Mouse (Mus musculus) neural tube, embryonic 13.5 days (tissue): ENCODE measurements around the gene Smap1. TPM values are rescaled to one million over a fixed set of nuclear protein-coding genes. Genes with fewer than 3 reads are reported as not detected.
"Not testable (repeated sequence)": the region's sequence is repeated elsewhere in the genome, so short reads cannot be mapped to it uniquely, and the experiment has no call there.

Experiments used
- ATAC-seq: fragments of 200-750 bp; cut with Nextera tagmentation; 2 replicates; pipeline ENCODE4 v1.8.0; 2017; ENCODE audit warnings: low read depth, mild to moderate bottlenecking, moderate TSS enrichment, moderate library complexity
- H3K27ac ChIP-seq: fragments of 300-500 bp; sonication (generic); replicated peaks from 2 replicates; pipeline ENCODE4 v1.5.1; 2015; ENCODE audit warnings: moderate library complexity, mild to moderate bottlenecking, inconsistent platforms
- H3K27me3 ChIP-seq: fragments of 300-500 bp; sonication (generic); 2 replicates; pipeline ENCODE4 v1.6.1; 2015; ENCODE audit warnings: mild to moderate bottlenecking, inconsistent platforms
- H3K36me3 ChIP-seq: fragments of 300-500 bp; sonication (generic); 2 replicates; pipeline ENCODE4 v1.6.1; 2015; ENCODE audit warnings: mild to moderate bottlenecking, inconsistent platforms
- H3K4me1 ChIP-seq: fragments of 300-500 bp; sonication (generic); replicated peaks from 2 replicates; pipeline ENCODE4 v1.6.1; 2015; ENCODE audit warnings: inconsistent platforms
- H3K4me2 ChIP-seq: fragments of 300-500 bp; sonication (generic); 2 replicates; pipeline ENCODE4 v1.6.1; 2015; ENCODE audit warnings: inconsistent platforms, mild to moderate bottlenecking, moderate library complexity
- H3K4me3 ChIP-seq: fragments of 300-500 bp; sonication (generic); 2 replicates; pipeline ENCODE4 v1.5.1; 2015; ENCODE audit warnings: mild to moderate bottlenecking, inconsistent platforms
- H3K9ac ChIP-seq: fragments of 300-500 bp; sonication (generic); 2 replicates; pipeline ENCODE4 v1.6.1; 2015; ENCODE audit warnings: moderate library complexity, mild to moderate bottlenecking, inconsistent platforms
- H3K9me3 ChIP-seq: fragments of 300-500 bp; sonication (generic); 2 replicates; pipeline ENCODE4 v1.6.1; 2016; ENCODE audit warnings: inconsistent platforms
- WGBS: fragments of 180-500 bp; shearing (Covaris S2); methylation state at CpG from one replicate; pipeline ENCODE4 v1.1.7; 2015; 5-methylcytosine and 5-hydroxymethylcytosine counted together
- polyA plus RNA-seq: library from polyadenylated mRNA; unstranded; fragments of >200 nt; fragmentation: Nextera tagmentation; extraction: Ambion mirVana; gene quantifications from 2 replicates; pipeline ENCODE4 v1.2.1, GENCODE M21; 2015

The Smap1 gene
- polyA plus RNA-seq, result 95.6 and 95.8 TPM in 2 replicates

DNA sequence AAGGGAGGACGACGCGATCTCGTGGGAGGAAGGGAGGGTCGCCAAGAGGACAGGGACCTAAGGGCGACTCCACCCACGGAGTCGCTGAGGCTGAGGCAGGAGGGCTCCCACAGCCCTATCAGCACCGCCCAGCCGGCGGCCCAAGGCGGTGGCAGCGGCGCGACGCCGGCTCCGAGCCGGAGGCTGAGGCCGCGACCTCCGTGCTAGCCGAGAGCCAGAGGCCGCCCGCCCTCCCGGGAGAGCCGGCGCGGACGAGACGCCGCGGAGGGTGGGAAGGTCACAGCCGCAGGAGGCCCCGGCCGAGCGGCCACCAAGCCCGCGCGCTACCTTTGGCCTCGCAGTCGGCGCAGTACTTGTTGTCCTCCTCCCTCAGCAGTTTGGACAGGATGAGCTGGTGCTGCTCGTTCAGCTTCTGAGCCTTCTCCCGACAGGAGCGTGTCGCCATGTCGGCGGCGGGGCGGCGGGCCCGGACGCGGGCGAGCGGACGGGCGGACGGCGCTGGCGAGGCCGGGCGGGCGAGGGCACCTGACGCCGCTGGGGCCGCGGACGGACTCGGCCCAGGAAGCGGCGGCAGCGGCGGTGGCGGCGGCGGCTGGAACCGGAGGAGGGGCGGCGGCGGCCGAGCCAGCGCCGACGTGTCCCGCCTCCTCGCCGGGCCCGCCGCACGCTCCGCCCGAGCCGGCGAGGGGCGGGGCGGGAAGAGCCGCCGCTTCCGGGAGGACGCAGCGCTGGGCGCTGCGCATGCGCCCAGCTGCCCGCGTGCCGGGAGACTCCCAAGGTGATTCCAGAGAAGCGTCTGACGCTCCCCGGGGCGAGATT is at the start of gene Smap1:
Gene Smap1 (minus strand): TSS at position 607 of the 819 bp plus-strand sequence.
- Histone ChIP-seq H3K27ac (peak within 1 kb of the TSS; percentile 97), H3K4me3 (peak within 1 kb of the TSS; percentile 93), H3K4me2 (peak within 1 kb of the TSS; percentile 75), H3K4me1 (peaks cover 29% of the 10 kb centered on the region), H3K36me3 (no peaks in the 10 kb centered on the region), H3K9me3 (peaks cover 3% of the 10 kb centered on the region; the same call in 1 of the 2 replicates), H3K27me3 (no peaks in the 10 kb centered on the region), H3K9ac (peak within 1 kb of the TSS; percentile 96)
- peak; percentile 93 for ATAC-seq
- WGBS, result under 1% methylated on average over 81 of the region's 113 CpGs

DNA sequence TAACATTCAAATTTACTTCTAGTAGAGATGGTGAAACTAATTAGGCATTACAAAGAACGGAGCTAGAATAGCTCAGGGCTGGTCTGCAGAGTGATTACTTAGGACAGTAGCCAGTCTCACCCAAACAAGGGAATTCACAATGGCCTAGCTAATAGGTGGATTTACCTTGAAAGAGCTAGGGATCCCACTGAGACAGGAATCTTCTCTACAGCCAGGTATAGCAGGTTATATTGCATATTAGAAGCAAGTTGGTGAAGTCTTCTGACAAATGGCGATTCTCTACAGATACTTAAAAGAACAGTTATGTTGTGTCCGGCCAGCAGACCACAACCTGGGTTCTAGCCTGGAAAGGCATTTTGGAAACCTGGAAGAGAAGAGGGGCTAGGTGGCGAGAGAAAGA is 49.0 kb upstream of the Smap1 start:
- 92% methylated on average over 4 of the region's 4 CpGs for WGBS
- not testable (repeated sequence) for H3K27ac ChIP-seq

GRCm38 (mm10) chr1:23968027-23968725 is 46.1 kb upstream of the Smap1 start:
- Histone ChIP-seq H3K4me1 (no peaks in the 10 kb centered on the region), H3K9me3 (0 out of 2 replicates have a peak, but pooled peaks cover 3% of the 10 kb centered on the region), H3K9ac (no peak overlapping the region), H3K36me3 (no peaks in the 10 kb centered on the region), H3K27ac (no peak overlapping the region), H3K4me2 (no peak overlapping the region), H3K27me3 (no peaks in the 10 kb centered on the region), H3K4me3 (no peak overlapping the region)
- no peak for ATAC-seq
- 89% methylated on average over 9 of the region's 9 CpGs for WGBS

More for the DNA sequence above, 49.0 kb upstream of the Smap1 start:
- ATAC-seq, H3K9me3 ChIP-seq, H3K4me2 ChIP-seq, H3K4me3 ChIP-seq, H3K27me3 ChIP-seq, H3K36me3 ChIP-seq, H3K4me1 ChIP-seq, H3K9ac ChIP-seq: not testable (repeated sequence)

GRCm38 (mm10) chr1:23966226-23966625 is 44.1 kb upstream of the Smap1 start:
- H3K36me3 ChIP-seq, result no peaks in the 10 kb centered on the region
- no peaks in the 10 kb centered on the region for H3K27me3 ChIP-seq
- 0 out of 2 replicates have a peak, but pooled peaks cover 3% of the 10 kb centered on the region for H3K9me3 ChIP-seq
- H3K27ac ChIP-seq, result no peak overlapping the region
- no peak overlapping the region for H3K4me3 ChIP-seq
- H3K4me2 ChIP-seq, result no peak overlapping the region
- H3K9ac ChIP-seq, result no peak overlapping the region
- WGBS, result 80% methylated on average over 1 of the region's 1 CpGs
- H3K4me1 ChIP-seq, result no peaks in the 10 kb centered on the region
- no peak for ATAC-seq

GRCm38 (mm10) chr1:23959415-23959732 is 37.3 kb upstream of the Smap1 start:
- no peaks in the 10 kb centered on the region for H3K36me3 ChIP-seq
- H3K9me3 ChIP-seq, result no peaks in the 10 kb centered on the region
- peak overlapping the region; percentile 8; the same call in 1 of the 2 replicates for H3K4me3 ChIP-seq
- H3K9ac ChIP-seq, result no peak overlapping the region
- WGBS, result 15% methylated on average over 6 of the region's 6 CpGs
- H3K4me1 ChIP-seq, result peaks cover 9% of the 10 kb centered on the region
- peak overlapping the region; percentile 43 for H3K4me2 ChIP-seq
- H3K27me3 ChIP-seq, result no peaks in the 10 kb centered on the region
- ATAC-seq, result no peak; the same call in 1 of the 2 replicates
- H3K27ac ChIP-seq, result no peak overlapping the region

DNA sequence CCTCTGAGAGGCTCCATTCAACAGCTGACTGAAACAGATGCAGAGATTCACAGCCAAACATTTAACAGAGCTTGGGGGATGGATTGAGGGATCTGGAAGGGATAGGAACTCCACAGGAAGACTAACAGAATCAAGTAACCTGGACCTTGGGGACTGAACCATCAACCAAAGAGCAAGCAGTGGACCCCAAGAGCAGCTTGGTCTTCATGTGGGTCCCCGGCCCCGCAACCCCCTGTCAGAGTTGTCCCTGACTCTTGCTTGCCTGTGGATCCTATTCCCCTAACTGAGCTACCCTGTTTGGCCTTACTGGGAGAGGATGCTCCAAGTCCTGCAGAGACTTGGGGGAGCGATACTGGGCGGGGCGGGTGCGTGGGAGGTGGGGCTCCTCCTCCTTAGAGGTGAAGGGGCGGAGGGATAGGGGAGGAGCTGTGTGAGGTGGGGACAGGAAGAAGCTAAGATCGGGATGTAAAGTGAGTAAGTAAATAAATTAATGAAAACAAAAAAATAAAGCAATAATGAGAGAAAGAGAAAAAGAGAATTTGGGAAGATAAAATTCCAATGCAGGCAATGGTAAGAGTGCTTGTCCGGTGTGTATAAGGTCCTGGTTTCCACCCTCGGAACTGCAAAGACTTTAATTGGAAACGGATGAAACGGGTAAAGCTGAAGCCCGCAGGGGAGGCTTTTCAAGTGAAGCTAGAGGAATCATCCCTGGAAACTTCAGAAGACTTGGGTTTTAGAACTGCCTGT is 36.7 kb upstream of the Smap1 start:
- Histone ChIP-seq H3K4me3 (peak overlapping the region; percentile 8; the same call in 1 of the 2 replicates), H3K27me3 (no peaks in the 10 kb centered on the region), H3K27ac (no peak overlapping the region), H3K9ac (no peak overlapping the region), H3K9me3 (no peaks in the 10 kb centered on the region), H3K36me3 (no peaks in the 10 kb centered on the region), H3K4me2 (peak overlapping the region; percentile 43), H3K4me1 (peaks cover 9% of the 10 kb centered on the region)
- no peak for ATAC-seq
- WGBS, result 12% methylated on average over 13 of the region's 13 CpGs

- ATAC-seq, result no peak
These were observed 36.0 kb upstream of the Smap1 start for GRCm38 (mm10) chr1:23958101-23958500.

GRCm38 (mm10) chr1:23955539-23955938 is 33.4 kb upstream of the Smap1 start:
- Histone ChIP-seq H3K9ac (no peak overlapping the region), H3K9me3 (no peaks in the 10 kb centered on the region), H3K36me3 (no peaks in the 10 kb centered on the region), H3K4me3 (no peak overlapping the region), H3K4me2 (no peak overlapping the region), H3K27ac (no peak overlapping the region), H3K4me1 (peaks cover 9% of the 10 kb centered on the region), H3K27me3 (no peaks in the 10 kb centered on the region)
- 89% methylated on average over 4 of the region's 4 CpGs for WGBS
- ATAC-seq, result no peak

More at GRCm38 (mm10) chr1:23958101-23958500, 36.0 kb upstream of the Smap1 start:
- WGBS, result 89% methylated on average over 6 of the region's 6 CpGs
- Histone ChIP-seq H3K36me3 (no peaks in the 10 kb centered on the region), H3K9me3 (no peaks in the 10 kb centered on the region), H3K4me3 (no peak overlapping the region), H3K4me2 (no peak overlapping the region), H3K4me1 (peaks cover 9% of the 10 kb centered on the region), H3K27me3 (no peaks in the 10 kb centered on the region), H3K27ac (no peak overlapping the region), H3K9ac (no peak overlapping the region)

- Histone ChIP-seq H3K4me3 (no peak overlapping the region), H3K9ac (no peak overlapping the region), H3K4me1 (peaks cover 3% of the 10 kb centered on the region), H3K27ac (no peak overlapping the region), H3K27me3 (no peaks in the 10 kb centered on the region), H3K36me3 (no peaks in the 10 kb centered on the region), H3K9me3 (no peaks in the 10 kb centered on the region), H3K4me2 (no peak overlapping the region)
- no peak for ATAC-seq
- WGBS, result 84% methylated on average over 13 of the region's 13 CpGs
These were observed 31.8 kb upstream of the Smap1 start for GRCm38 (mm10) chr1:23953921-23954320.

- Histone ChIP-seq H3K9me3 (no peaks in the 10 kb centered on the region), H3K4me2 (no peak overlapping the region), H3K27me3 (no peaks in the 10 kb centered on the region), H3K36me3 (no peaks in the 10 kb centered on the region), H3K4me1 (0 out of 2 replicates have a peak, but pooled peaks cover 8% of the 10 kb centered on the region), H3K4me3 (no peak overlapping the region), H3K9ac (no peak overlapping the region), H3K27ac (no peak overlapping the region)
- 78% methylated on average over 15 of the region's 15 CpGs for WGBS
- ATAC-seq, result no peak
These were observed 26.9 kb upstream of the Smap1 start for GRCm38 (mm10) chr1:23948778-23949699.

GRCm38 (mm10) chr1:23948290-23948689 is 26.2 kb upstream of the Smap1 start:
- Histone ChIP-seq H3K4me1 (0 out of 2 replicates have a peak, but pooled peaks cover 8% of the 10 kb centered on the region), H3K27ac (no peak overlapping the region), H3K4me3 (no peak overlapping the region), H3K27me3 (no peaks in the 10 kb centered on the region), H3K36me3 (no peaks in the 10 kb centered on the region), H3K9ac (no peak overlapping the region), H3K9me3 (no peaks in the 10 kb centered on the region), H3K4me2 (no peak overlapping the region)
- WGBS, result 60% methylated on average over 7 of the region's 7 CpGs
- ATAC-seq, result no peak
